Mouse (Mus musculus) adipocyte (in vitro differentiated cells): Measurements from ENCODE around the gene Pcsk6.
"Not testable (repeated sequence)": the region's sequence is repeated elsewhere in the genome, so short reads cannot be mapped to it uniquely, and the experiment has no call there.

Experiments
- DNase-seq: peaks from one replicate; pipeline ENCODE4 v3.0.0-alpha.2; 2016; ENCODE audit warnings: low spot score

Gene Pcsk6

GRCm38 (mm10) chr7:65881290-65881688, 19.8 kb downstream of the Pcsk6 start:
- DNase-seq: no peak

DNA sequence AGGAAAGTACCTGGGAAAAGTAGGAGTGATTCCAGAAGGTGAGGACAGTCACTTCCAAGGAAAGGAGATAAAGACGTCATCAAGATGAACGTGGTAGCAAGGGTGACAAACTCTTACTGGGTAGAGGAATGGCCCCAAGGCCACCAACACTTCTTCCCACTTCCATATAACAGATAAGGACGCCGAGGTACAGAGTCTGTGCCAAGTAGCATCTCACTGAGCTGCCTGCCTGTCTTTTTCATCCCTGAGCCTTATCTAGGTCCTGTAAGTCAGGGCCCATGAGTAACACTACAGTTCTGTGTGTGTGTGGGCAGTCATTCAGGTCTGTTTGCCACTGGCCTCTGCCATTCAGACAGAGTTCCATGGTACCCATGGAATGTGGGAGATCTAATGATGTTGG, 23.4 kb downstream of the Pcsk6 start:
- no peak for DNase-seq

DNA sequence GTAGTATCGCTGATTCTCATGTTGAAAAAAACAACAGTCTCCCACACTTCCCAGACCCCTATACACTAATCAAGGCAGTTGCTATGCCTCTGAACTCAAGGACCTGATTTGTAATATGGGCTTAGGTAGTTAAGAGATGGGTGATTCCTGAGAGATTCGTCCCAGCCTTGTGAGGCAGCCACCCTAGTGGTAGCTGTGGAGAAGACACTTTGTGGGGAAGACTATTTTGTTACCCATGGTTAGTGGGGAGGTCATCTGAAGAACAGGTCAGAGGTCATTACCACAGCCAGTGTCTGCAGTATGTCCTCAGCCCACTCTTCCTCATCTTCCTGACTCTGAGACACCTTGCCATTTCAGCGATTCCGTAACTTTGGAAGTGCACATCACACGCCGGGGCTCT, 24.3 kb downstream of the Pcsk6 start:
- no peak for DNase-seq

DNA sequence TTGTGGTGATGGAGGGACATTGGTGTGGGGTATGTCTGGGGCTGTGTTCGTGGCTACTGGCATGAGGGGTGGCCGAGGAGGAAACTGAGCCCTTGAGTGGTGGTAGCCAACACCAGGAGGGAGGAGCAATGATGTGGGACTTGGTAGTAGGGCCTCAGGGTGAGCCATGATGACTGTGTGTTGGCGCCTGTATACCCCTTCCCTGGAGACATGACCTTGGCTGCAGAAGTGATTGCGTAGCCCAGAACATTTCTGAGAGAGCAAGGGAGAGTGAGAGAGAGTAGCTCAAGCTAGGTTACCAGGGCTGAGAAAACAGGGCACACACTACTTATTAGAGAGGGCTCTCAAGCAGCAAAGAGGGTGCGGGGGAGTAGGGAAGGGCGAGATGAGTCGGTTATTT, 30.3 kb downstream of the Pcsk6 start:
- DNase-seq: no peak

DNA sequence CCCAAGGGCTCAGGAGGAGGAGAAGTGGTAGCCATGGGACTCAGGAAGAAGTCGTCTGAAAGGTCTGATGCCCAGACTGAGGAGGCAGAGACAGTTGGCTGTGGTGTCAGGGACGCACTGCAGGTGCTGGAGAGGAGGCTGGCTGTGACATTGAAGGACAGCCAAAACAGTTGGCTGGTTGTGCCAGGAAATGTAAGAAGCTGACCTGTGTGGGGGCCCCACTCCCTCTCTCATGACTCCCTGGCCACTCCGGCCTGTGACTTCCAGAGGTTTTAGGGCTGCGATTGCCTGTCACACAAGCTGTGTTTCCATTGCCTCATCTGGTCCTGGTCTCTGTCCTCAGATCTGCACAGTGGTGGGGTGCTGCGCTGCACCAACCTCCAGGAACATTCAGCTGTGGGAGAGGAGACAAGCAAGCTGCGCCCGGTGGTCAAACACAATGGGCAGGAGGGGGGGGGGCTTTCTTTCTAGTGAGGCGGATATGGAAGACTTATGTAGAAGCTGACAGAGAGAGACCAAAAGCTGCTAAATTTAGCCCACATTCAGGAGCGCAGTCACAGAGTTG, 30.8 kb downstream of the Pcsk6 start:
- no peak for DNase-seq

- no peak for DNase-seq
These were observed 32.0 kb downstream of the Pcsk6 start for GRCm38 (mm10) chr7:65893546-65893945.

GRCm38 (mm10) chr7:65895262-65895661, 33.7 kb downstream of the Pcsk6 start:
- no peak for DNase-seq

DNA sequence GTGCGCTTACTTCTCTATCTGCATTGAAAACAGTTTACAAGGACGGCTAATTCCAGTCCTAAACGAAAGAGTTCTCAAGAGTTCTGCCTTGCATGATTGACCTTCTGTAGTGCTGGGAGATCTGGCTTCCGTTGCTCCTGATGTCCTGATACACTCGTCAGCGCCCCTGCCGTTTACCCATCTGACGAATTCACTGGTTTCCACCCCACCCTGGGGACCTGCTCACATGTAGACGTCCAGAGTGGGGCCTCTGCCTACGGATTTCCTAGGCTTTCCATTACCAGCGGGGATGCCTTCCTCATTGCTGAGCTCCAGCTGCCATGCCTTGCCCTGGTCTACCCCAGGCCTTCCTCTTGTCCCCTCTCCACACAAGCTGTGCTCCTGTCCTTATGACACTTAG, 39.7 kb downstream of the Pcsk6 start:
- no peak for DNase-seq

- DNase-seq: peak; percentile 47
These were observed 41.1 kb downstream of the Pcsk6 start for GRCm38 (mm10) chr7:65902471-65903180.

GRCm38 (mm10) chr7:65903456-65903855, 41.9 kb downstream of the Pcsk6 start:
- DNase-seq: no peak

- DNase-seq: no peak
These were observed 45.2 kb downstream of the Pcsk6 start for GRCm38 (mm10) chr7:65906528-65907272.

GRCm38 (mm10) chr7:65909343-65910127, 48.0 kb downstream of the Pcsk6 start:
- peak; percentile 33 for DNase-seq

GRCm38 (mm10) chr7:65913088-65913610, 51.6 kb downstream of the Pcsk6 start:
- peak; percentile 62 for DNase-seq

DNA sequence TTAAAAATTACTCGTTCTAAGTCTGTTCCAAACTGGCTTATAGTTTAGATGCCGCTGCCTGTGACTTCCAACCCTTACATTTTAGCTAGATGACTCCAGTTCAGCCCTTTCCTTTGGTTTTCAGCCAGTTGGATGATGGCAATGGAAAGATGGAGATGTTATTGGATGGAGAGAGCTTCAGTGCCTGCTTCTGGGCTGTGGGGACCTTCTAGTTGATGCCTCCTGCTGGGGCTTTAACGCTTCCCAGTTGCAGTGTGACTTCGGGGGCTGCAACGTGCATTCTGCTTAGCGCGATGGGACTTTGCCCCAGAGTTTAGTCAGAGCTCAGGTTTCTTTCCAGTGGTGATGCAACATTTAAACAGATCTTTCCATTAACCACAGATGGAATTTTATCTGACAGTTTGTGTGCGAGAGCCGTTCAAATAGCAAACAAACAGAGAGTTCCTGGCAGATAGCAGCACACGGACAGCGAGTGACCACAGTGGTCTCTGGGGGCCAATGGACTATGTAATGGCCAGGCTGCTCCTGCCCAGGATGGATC, 53.3 kb downstream of the Pcsk6 start:
- peak; percentile 22 for DNase-seq

GRCm38 (mm10) chr7:65915821-65916220, 54.3 kb downstream of the Pcsk6 start:
- no peak for DNase-seq

DNA sequence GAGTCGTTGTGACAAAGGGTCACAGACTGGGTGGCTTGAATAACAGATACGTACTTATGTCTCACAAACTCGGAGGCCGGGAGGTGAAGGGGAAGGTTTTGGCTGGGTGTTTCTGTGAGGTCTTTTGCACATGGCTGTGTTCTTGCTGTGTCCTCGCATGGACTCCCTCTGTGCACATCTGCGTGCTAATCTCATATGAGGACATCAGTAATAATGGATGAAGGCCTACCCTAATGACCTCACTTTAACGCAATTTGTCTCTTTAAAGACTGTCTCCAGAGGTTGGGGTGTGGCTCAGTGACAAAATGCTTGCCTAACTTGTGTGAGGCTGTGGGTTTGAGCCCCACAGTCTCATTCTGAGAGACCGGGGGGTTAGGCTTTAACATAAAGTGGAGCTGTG, 55.0 kb downstream of the Pcsk6 start:
- no peak for DNase-seq

DNA sequence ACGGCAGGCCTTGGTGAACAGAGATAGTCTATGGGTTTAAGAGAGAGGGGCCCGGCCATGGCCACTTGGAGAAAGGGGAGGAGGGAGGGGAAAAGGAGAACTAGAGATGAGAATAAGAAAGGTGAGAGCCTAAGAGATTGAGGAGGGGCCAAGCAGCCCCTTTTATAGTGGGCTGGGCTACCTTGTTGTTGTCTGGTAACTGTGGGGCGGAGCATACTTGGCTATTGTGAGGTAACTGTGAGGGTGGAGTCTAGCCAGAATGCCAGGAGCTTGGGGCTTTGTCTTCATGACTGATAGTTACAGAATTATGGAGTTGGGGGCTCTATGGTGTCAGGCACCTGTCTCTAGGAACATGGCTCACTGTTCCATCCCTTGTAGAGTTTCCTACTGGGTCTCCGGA, 56.9 kb downstream of the Pcsk6 start:
- DNase-seq: no peak

DNA sequence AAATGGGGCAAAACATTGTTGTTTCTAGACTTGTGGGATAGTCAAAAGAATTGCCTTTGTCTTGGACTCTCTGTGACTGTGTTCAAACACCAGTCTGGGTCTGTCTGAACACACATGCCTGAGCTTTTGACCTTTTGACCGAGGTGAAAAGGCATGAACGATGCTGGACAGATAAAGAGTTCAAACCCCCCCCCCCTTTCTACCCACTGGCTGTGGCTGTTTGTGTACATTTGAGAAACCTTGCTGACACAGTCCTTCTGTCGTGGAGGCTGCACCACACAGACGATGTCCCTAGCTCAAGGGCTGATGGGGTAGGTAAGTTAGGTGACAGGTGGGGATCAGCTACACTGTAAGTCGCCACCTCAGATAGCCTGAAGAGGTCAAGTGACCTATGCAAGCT, 67.9 kb downstream of the Pcsk6 start:
- no peak for DNase-seq

DNA sequence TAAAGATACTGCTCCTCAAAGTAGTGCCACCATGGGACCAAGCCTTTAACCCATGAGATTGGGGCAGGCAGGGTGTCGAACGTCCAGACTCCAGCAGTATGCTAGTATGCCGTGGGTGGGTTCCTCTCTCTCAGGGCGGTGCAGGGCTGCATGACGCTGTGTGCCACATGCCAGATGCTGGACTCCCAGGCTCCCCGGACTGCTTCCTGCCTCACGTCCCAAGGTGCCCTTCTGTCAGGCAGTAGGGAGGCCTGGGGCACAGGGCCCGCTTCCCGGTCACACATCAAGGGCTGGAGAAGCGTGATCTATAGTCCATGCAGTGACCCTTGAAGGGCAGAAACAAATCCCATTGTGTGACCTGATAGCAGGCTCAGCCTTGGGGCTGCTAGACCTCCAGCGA, 68.9 kb downstream of the Pcsk6 start:
- no peak for DNase-seq

- DNase-seq: not testable (repeated sequence)
These were observed 72.9 kb downstream of the Pcsk6 start for GRCm38 (mm10) chr7:65934238-65934970.

- no peak for DNase-seq
These were observed 73.7 kb downstream of the Pcsk6 start for GRCm38 (mm10) chr7:65935211-65935610.
